Mouse (Mus musculus) inflammation-experienced regulatory T-cells, adult 16 weeks (primary cell): ENCODE data around the gene 1700122O11Rik. TPM values are rescaled to one million over a fixed set of nuclear protein-coding genes. Genes with fewer than 3 reads are reported as not detected.

ENCODE experiments used
- polyA plus RNA-seq: library from polyadenylated mRNA; unstranded; fragments of 100-300 nt; shearing (Covaris generic); gene quantifications from one replicate; pipeline ENCODE4 v1.2.1, GENCODE M21; 2017

1700122O11Rik gene
- not detected for polyA plus RNA-seq

DNA sequence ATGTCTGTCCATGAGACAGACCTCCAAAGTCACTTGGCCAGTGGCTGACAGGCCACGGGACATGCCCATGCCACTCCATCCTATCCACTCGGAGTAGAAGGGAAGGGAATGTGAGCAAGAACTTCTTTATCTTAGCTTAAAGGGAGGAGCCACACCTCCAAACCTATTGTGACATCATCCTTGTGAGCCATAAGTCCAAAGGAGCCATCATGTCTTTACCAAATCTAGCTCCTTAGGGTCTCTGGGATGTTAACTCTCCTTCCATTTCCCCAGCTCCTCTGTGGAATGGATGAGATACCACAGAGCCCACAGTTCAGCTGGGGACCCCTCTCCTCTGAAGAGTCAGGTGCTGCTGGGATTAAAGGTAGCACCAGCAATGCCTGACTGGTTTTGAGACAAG, at the start of gene 1700122O11Rik:
TSS of gene 1700122O11Rik (minus strand) at position 101 of the 400 bp plus-strand sequence.

Other genes starting within 250 kb of the 1700122O11Rik start
- not detected for gene Mdfi, start 203.6 kb downstream of the 1700122O11Rik start, polyA plus RNA-seq
- gene Foxp4, start 113.6 kb downstream of the 1700122O11Rik start, polyA plus RNA-seq = 8.2 TPM
- gene 1700067P10Rik, start 51.0 kb upstream of the 1700122O11Rik start, polyA plus RNA-seq = not detected
- not detected for gene 9830107B12Rik, start 108.0 kb upstream of the 1700122O11Rik start, polyA plus RNA-seq
- not detected for gene A530064D06Rik, start 129.0 kb upstream of the 1700122O11Rik start, polyA plus RNA-seq
- not detected for gene Trem1, start 194.5 kb upstream of the 1700122O11Rik start, polyA plus RNA-seq
- not detected for gene Trem3, start 209.5 kb upstream of the 1700122O11Rik start, polyA plus RNA-seq
- 5.6 TPM for gene Treml4, start 226.0 kb upstream of the 1700122O11Rik start, polyA plus RNA-seq